Mouse (Mus musculus) mature B cell (primary cell): Measurements from ENCODE around the gene Lrmda.

Experiments used
- in situ Hi-C: fragments of 300-500 bp; cut with MboI; formaldehyde crosslinking; loops from 2 replicates; pipeline ENCODE4 v1.14.3; 2019

The Lrmda gene

DNA sequence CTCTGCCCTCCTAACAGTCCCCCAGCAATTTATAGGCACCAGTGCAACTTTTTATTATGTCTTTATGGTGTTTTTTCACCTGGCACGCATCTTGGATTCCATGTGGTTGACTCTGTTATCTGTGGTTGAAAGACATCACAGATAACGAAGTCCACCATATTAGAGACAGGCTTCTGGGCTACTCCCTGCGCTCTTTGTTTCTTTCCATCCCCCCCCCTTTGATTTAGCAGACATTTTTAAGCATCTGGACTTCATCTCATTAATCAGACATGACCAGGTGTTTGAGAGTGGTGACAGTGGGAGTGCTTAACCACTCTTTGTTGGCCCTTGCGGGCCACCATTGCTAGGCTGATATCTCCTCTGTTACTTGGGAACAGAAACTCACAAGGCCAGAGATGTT, 71.8 kb downstream of the Lrmda start:
- in situ Hi-C loops: no loop called here

- in situ Hi-C loops: no loop called here
These were observed 73.6 kb downstream of the Lrmda start for GRCm38 (mm10) chr14:22093124-22093523.

DNA sequence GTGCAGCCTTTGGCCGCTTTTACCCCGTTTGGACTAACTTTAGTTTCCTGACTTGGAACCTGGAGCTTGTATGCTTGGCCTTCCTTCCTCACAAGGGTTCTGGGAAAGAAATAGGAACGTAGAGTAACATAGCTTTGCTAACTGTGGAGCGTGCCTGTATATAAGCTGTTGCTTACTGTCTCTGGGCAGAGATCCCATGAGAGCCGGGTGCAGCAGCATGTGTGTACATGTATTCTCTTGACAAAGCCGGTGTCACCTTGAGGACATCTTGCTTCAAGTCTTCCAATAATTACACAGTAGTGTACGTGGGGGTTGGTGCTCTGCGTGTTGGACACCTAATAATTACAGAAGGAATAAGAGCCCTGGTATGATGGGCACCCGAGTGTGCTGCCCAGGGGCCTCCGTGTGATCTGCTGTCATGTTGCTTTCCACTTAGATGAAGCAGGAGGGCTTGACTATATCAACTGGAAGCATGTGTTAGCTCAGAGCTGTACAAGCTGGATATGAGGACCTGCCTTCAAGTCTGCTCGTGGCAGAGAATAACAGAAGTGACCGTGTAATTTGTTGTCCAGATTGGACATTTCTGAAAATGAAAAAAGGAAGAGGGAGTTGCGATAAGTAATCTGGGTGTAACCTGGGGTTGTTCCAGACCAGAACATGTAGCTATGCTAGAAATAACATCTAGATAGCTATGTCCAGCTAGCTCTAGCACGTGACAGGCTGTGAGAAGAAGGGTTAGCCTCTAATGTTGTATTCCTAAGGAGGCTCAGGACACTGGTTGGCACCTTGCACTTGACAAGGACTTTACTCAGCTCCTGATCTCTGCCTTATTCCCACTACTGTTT, 82.7 kb downstream of the Lrmda start:
- in situ Hi-C loops: no loop called here

DNA sequence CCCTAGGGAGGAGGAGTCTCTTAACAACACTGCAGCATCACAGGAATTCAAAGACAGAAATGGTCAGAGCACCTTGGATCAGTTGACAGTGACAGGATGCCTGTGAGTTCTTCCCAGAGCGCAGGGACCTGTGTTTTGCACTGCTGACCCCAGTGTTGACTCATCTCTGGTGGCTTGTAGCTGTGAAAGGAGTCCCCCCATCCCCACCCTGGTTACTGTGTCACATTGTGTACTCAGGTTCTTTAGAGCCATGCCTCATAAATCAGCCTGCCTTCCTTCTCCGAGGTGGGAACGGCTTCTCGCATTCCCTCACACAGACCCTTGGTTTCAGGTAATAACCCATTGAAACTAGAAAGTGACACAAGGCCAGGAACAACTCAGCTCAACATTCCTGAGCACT, 86.3 kb downstream of the Lrmda start:
- in situ Hi-C loops: no loop called here

DNA sequence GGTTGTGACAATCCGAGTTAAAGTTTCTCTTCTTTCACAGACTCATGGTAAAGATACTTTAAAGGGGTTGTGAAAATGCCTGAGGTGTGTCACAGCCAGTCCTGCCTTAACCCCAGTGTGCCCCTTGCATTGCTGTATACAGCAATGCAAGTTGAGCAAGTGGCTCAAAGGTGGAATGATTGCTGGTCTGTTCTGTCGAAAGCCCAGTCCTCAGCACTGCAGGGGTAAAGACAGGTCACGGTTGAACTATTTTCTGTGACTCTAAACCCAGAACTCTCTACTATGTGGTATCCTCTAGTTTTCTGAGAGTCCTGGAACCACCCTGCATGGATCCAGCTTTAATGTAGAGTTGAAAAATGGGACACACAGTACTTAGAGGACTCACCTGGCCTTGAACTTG, 87.3 kb downstream of the Lrmda start:
- in situ Hi-C loops: no loop called here

DNA sequence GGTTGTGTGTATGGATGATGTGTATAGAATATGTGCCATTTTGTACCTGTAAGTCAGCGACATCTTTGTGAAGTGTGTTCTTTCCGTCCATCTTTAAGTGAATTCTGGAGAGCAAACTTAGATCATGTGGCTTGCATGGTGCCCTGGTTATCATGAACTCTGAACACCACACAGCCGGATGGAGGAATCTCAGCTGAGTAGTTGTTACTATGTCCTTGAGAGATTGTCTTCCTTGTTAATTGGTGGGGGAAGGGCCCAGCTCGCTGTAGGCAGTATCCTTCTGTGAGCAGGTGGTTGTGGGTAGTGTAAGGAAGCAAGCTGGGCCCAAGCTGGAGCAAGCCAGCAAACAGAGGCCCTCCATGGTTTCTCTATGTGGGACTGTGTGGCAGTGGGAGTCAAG, 89.9 kb downstream of the Lrmda start:
- in situ Hi-C loops: no loop called here

DNA sequence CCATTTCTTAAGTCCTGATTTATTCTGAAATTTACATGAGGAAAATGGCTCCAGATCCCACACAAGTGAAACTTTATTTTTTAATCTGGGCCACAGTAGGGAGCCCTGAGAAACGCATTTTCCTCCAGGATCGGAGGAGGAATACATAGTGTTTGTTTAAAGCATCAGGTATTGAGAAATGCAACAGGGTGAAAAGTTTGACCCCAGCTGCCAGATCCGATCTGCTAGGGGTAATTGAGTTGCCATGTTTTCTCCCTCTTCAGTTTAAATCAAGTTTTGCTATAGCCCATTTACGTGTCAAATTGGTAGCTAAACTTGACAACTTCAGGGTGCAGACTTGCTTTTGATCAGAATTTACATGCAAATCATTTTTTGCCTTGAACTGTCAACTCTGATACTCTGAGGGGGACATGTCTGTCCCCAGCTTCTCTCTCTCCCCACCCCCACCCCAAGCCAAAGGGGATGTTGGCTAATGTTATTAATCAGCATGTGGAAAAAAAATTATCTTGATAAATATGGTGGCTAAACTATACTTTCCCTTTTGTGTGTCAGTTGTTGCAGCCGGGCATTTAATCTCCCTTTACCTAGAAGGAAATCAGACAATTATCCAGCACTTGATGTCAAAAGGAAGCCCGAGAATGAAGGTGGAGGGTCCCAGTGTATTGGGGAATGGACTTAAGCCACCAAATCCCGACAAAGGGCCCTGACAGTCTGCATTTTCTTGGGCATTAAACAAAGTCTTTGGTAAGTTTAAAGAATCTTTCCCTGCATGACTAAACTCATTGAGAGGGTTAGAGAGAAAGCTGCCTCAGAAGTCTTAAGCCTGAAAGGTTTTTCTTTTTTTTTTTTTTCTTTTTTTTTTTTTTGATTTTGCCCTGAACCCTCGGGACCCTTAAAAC, 94.2 kb downstream of the Lrmda start:
- in situ Hi-C loops: no loop called here

GRCm38 (mm10) chr14:22114651-22115351, 95.3 kb downstream of the Lrmda start:
- in situ Hi-C loops: no loop called here

- in situ Hi-C loops: no loop called here
These were observed 98.6 kb downstream of the Lrmda start for GRCm38 (mm10) chr14:22118096-22118495.

GRCm38 (mm10) chr14:22118512-22118911, 99.0 kb downstream of the Lrmda start:
- in situ Hi-C loops: no loop called here

GRCm38 (mm10) chr14:22126276-22126675, 106.8 kb downstream of the Lrmda start:
- in situ Hi-C loops: no loop called here

GRCm38 (mm10) chr14:22126859-22127258, 107.3 kb downstream of the Lrmda start:
- in situ Hi-C loops: no loop called here

- in situ Hi-C loops: no loop called here
These were observed 111.6 kb downstream of the Lrmda start for GRCm38 (mm10) chr14:22130950-22131585.

DNA sequence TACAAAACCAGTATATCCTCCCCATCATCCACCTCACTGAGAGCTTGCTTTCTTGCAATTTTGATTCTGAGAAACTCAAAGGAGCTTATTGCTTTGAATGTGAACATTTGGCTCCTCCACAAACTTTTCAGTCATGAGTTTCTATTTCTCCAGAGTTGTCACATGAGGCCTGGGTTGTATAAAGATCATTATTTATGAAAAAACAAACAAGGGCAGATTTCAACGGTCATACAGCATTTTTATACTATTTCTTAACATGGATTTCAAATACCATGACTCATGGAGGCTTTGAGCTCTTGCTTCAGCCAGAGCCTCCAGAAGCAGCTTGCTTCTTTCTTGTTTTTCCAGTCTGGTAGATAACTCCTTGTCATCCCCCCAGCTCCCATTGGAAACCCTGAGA, 119.8 kb downstream of the Lrmda start:
- in situ Hi-C loops: no loop called here

GRCm38 (mm10) chr14:22144014-22144413, 124.5 kb downstream of the Lrmda start:
- in situ Hi-C loops: no loop called here

DNA sequence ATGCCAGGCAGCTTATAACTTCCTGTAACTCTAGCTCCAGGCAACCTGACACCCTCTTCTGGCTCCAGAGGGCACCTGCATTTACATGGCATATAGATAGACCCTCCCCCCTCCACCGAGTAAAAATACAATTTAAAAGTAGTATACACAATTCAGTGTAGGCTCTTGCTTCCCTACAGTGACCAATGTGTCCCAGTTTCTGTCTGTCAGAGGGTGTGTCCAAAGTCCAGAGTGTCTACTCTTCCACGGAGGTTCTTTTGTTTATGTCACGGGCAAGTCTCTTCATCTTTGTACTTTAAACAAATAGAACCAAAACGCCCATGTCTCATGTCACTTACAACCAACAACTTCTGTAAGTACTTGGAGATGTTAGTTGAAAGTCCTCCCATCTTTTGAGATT, 126.4 kb downstream of the Lrmda start:
- in situ Hi-C loops: no loop called here

- in situ Hi-C loops: no loop called here
These were observed 127.1 kb downstream of the Lrmda start for GRCm38 (mm10) chr14:22146508-22147044.

DNA sequence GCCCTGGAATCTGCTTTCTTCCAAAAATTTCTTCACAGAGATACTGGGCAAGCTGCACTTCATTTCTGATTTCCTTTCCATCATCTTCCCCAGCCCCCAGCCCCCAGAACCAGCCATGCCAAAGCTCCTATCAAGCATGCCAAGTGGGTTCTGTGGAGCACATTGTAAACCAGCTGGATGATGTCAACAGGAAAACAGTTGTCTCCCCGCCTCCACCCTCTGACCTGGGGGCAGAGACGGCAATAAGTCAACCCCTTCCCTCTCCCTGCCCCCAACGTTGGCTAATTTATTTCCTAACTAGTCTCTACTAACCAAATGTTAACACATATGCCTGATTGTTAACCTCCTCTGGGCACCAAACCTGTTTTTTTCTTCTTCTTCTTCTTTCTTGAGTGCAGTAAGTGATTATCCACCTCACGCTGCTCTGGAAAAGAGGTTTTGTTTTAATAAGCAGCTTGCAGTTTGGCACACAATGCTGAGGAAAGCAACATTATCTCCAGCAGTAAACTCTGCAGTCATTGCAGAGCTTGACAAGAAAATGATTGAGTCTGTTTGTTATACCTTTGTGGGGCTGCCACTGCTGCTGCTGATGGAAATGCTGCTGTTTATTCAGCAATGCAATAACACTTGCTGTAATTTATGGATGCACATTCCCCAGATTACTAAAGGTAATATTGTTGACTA, 128.0 kb downstream of the Lrmda start:
- in situ Hi-C loops: no loop called here

- in situ Hi-C loops: no loop called here
These were observed 133.2 kb downstream of the Lrmda start for GRCm38 (mm10) chr14:22152701-22153100.

- in situ Hi-C loops: no loop called here
These were observed 134.6 kb downstream of the Lrmda start for GRCm38 (mm10) chr14:22154096-22154495.

DNA sequence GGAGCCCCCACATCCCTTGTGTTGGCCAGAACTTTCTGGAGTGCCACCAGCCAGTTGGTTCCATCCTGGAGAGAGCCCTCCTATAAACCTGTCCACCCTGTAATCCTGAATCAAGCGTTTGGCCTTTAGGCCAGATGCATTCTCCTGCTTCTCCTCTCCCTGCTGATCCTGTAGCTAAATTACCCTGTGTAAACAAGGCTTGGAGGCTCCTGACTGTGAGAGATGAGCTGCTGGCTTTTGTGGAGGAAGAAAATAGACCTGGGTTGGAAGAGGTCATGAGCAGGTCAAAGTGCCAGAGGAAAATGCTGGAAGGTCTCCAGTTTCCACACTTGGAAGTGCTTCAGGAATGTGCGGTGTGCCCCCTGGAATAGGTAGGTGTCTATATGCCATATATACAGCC, 135.5 kb downstream of the Lrmda start:
- in situ Hi-C loops: no loop called here
